Comparison of ENCODE assay signal across 9 mouse cellular contexts in genomic region chr11:59963364-59964162, GRCm38 (mm10). TPM values are rescaled to one million over a fixed set of nuclear protein-coding genes. Genes with fewer than 3 reads are reported as not detected.
DNase-seq lines count a peak whose midpoint lies in the region; ATAC-seq and TF ChIP-seq lines count a peak whose summit lies in the region.
"Had no signal": no experiment of that assay in that cellular context is flagged by ENCODE, and none has a peak within 500 bp of the region (broad histone marks: within the 10 kb centered on the region; RNA-seq: fewer than 3 reads in every experiment).

No protein-coding gene starts in this region.

- DNase-seq in heart, adult 11 months: peak; percentile 92
- no peak for DNase-seq in heart, adult 9 months (ENCODE audit: low spot score in 2 of 2)
- peak; percentile 31 for DNase-seq in 3134 (ENCODE audit: extremely low read depth, insufficient read length, low spot score)
- DNase-seq in urinary bladder, postnatal 25 days (ENCODE audit: low spot score): no peak
- no peak for DNase-seq in left cerebral cortex, adult 9 months (ENCODE audit: low spot score in 2 of 2)

- peak overlapping the region; percentile 35 for H3K4me3 ChIP-seq in cortical plate, adult 2 months (ENCODE audit: insufficient read depth, low read length)
- H3K4me3 ChIP-seq in hindbrain, embryonic 12.5 days: peak overlapping the region; percentile 40
- H3K4me3 ChIP-seq in midbrain, embryonic 12.5 days: peak overlapping the region; percentile 45

- no peak for ATAC-seq in hindbrain, embryonic 12.5 days (ENCODE audit: low FRiP score)
- no peak for ATAC-seq in midbrain, embryonic 12.5 days (ENCODE audit: low FRiP score, low read depth)
- ATAC-seq: Patski had no signal

- no peak for TF ChIP-seq CTCF in cortical plate, adult 2 months (IDR thresholded peaks at IDR 0.05; ENCODE audit: extremely low read depth, insufficient read depth, low read length)

- H3K36me3 ChIP-seq in hindbrain, embryonic 12.5 days: peaks cover 18% of the 10 kb centered on the region
- peaks cover 24% of the 10 kb centered on the region for H3K36me3 ChIP-seq in midbrain, embryonic 12.5 days

- no peaks in the 10 kb centered on the region for H3K9me3 ChIP-seq in hindbrain, embryonic 12.5 days (replicated peaks)
- no peaks in the 10 kb centered on the region for H3K9me3 ChIP-seq in midbrain, embryonic 12.5 days

- WGBS in hindbrain, embryonic 12.5 days: 7% methylated on average over 34 of the region's 34 CpGs
- WGBS in midbrain, embryonic 12.5 days: 6% methylated on average over 34 of the region's 34 CpGs

- no peak overlapping the region for H3K27ac ChIP-seq in cortical plate, adult 2 months (ENCODE audit: insufficient read depth, low read length)
- no peak overlapping the region for H3K27ac ChIP-seq in hindbrain, embryonic 12.5 days
- no peak overlapping the region for H3K27ac ChIP-seq in midbrain, embryonic 12.5 days (replicated peaks)

- H3K4me1 ChIP-seq in cortical plate, adult 2 months (ENCODE audit: control insufficient read depth, insufficient read depth, low read length): peaks cover 4% of the 10 kb centered on the region
- H3K4me1 ChIP-seq in hindbrain, embryonic 12.5 days: peaks cover 32% of the 10 kb centered on the region
- H3K4me1 ChIP-seq in midbrain, embryonic 12.5 days: peaks cover 27% of the 10 kb centered on the region

- 0 out of 2 replicates have a peak, but pooled peaks have one; percentile 24 for TF ChIP-seq POLR2A in cortical plate, adult 2 months (IDR thresholded peaks at IDR 0.05; ENCODE audit: extremely low read depth, insufficient read depth, low read length)

- H3K9ac ChIP-seq in hindbrain, embryonic 12.5 days: peak overlapping the region; percentile 46; the same call in 1 of the 2 replicates
- H3K9ac ChIP-seq in midbrain, embryonic 12.5 days (replicated peaks): peak overlapping the region; percentile 47; the same call in 1 of the 2 replicates

- H3K27me3 ChIP-seq in hindbrain, embryonic 12.5 days: peaks cover 54% of the 10 kb centered on the region
- H3K27me3 ChIP-seq in midbrain, embryonic 12.5 days: peaks cover 46% of the 10 kb centered on the region
- H3K27me3 ChIP-seq: Patski had no signal

- H3K4me2 ChIP-seq in hindbrain, embryonic 12.5 days (replicated peaks): peak overlapping the region; percentile 65
- peak overlapping the region; percentile 89 for H3K4me2 ChIP-seq in midbrain, embryonic 12.5 days (replicated peaks)

RNA-seq across cellular contexts. Expression of gene Rasd1, which starts 1.2 kb away (rescaled TPM):
- 3.7 and 7.9 TPM in 2 replicates for polyA plus RNA-seq in cortical plate, adult 2 months (2012; rRNA removed)
- polyA plus RNA-seq in hindbrain, embryonic 12.5 days (2016; fragmentation: Nextera tagmentation; extraction: Ambion mirVana): 1.5 and 1.7 TPM in 2 replicates
- polyA plus RNA-seq in midbrain, embryonic 12.5 days (2016; fragmentation: Nextera tagmentation; extraction: Ambion mirVana): 0.84 and 1.9 TPM in 2 replicates

RNA-seq across cellular contexts. Expression of gene Med9, which starts 15.6 kb away (rescaled TPM):
- polyA plus RNA-seq in cortical plate, adult 2 months (2012; rRNA removed): 42.7 and 44.2 TPM in 2 replicates
- 34.7 and 36.6 TPM in 2 replicates for polyA plus RNA-seq in hindbrain, embryonic 12.5 days (2016; fragmentation: Nextera tagmentation; extraction: Ambion mirVana)
- polyA plus RNA-seq in midbrain, embryonic 12.5 days (2016; fragmentation: Nextera tagmentation; extraction: Ambion mirVana): 39.4 and 41.5 TPM in 2 replicates

Comparison
In these comparisons a context has a peak if more than half of its experiments do, and no peak if none do; other contexts are left out.
1. DNase-seq: peak in heart, adult 11 months (single experiment) and 3134 (single experiment); none in heart, adult 9 months (0 of 2), urinary bladder, postnatal 25 days (single experiment) and left cerebral cortex, adult 9 months (0 of 2).
2. Peak in every context shown above with its lines, with median percentiles within 50 percentile points of each other: H3K4me3 ChIP-seq.